Comparison of ENCODE assay signal across 9 mouse cellular contexts in genomic region chr11:94159066-94159880, GRCm38 (mm10). TPM values are rescaled to one million over a fixed set of nuclear protein-coding genes. Genes with fewer than 3 reads are reported as not detected.
DNase-seq lines count a peak whose midpoint lies in the region; ATAC-seq and TF ChIP-seq lines count a peak whose summit lies in the region.
"Had no signal": no experiment of that assay in that cellular context is flagged by ENCODE, and none has a peak within 500 bp of the region (broad histone marks: within the 10 kb centered on the region; RNA-seq: fewer than 3 reads in every experiment).

No protein-coding gene starts in this region.

- 0 out of 2 replicates have a peak overlapping the region, but pooled peaks have one; percentile 8 for H3K9ac ChIP-seq in kidney, postnatal 0 days (ENCODE audit: low read depth, low read length)

- H3K4me1 ChIP-seq in cerebellum, adult 2 months (ENCODE audit: control insufficient read depth, insufficient read depth, low read length): peaks cover 15% of the 10 kb centered on the region
- H3K4me1 ChIP-seq in kidney, postnatal 0 days (replicated peaks; ENCODE audit: insufficient read depth, low read length): peaks cover 15% of the 10 kb centered on the region

- H3K27me3 ChIP-seq in cerebellum, adult 2 months (ENCODE audit: control insufficient read depth, insufficient read depth, low read length): no peaks in the 10 kb centered on the region
- no peaks in the 10 kb centered on the region for H3K27me3 ChIP-seq in kidney, postnatal 0 days (ENCODE audit: insufficient read depth, low read length)
- no peaks in the 10 kb centered on the region for H3K27me3 ChIP-seq in myocyte (ENCODE audit: control insufficient read depth, insufficient read depth, insufficient read length)

- no peaks in the 10 kb centered on the region for H3K79me2 ChIP-seq in myocyte (ENCODE audit: control insufficient read depth, insufficient read depth)

- no peaks in the 10 kb centered on the region for H3K9me3 ChIP-seq in kidney, postnatal 0 days (replicated peaks; ENCODE audit: low read length)
- H3K9me3 ChIP-seq: megakaryocyte, embryonic 14.5 days had no signal

- H3K4me2 ChIP-seq in kidney, postnatal 0 days (ENCODE audit: low read length): no peak overlapping the region
- peak overlapping the region; percentile 95 for H3K4me2 ChIP-seq in myocyte (ENCODE audit: low read depth)

- WGBS in cerebellum, adult 2 months: 33% methylated on average over 14 of the region's 14 CpGs
- WGBS in kidney, postnatal 0 days: 61% methylated on average over 14 of the region's 14 CpGs

- no peak for TF ChIP-seq CTCF in cerebellum, adult 2 months (IDR thresholded peaks at IDR 0.05; ENCODE audit: borderline replicate concordance, insufficient read depth, low read depth, low read length)
- no peak for TF ChIP-seq CTCF in kidney, postnatal 0 days (IDR thresholded peaks at IDR 0.05; ENCODE audit: low read depth)

- DNase-seq in right cerebral cortex, postnatal 4 days: peak; percentile 43
- no peak for DNase-seq in right cerebral cortex, postnatal 14 days
- peak; percentile 65 to 73 for DNase-seq in cerebellum, adult 2 months
- DNase-seq in heart, adult 9 months (ENCODE audit: low spot score in 2 of 2): peak; percentile 46 to 49
- no peak for DNase-seq in kidney, postnatal 0 days (ENCODE audit: low spot score)
- no peak for DNase-seq in thymus, postnatal 10 days (ENCODE audit: low spot score in 2 of 2)
- no peak for DNase-seq in layer of hippocampus, adult 9-10 months (ENCODE audit: low spot score)

- no peak for TF ChIP-seq POLR2A in cerebellum, adult 2 months (IDR thresholded peaks at IDR 0.05; ENCODE audit: borderline replicate concordance, insufficient read depth, low read length)
- TF ChIP-seq POLR2A in myocyte (IDR thresholded peaks at IDR 0.05; ENCODE audit: insufficient read length, low read depth): no peak

- no peaks in the 10 kb centered on the region for H3K36me3 ChIP-seq in kidney, postnatal 0 days (ENCODE audit: insufficient read depth, low read length)
- H3K36me3 ChIP-seq in myocyte (ENCODE audit: control insufficient read depth, insufficient read depth): no peaks in the 10 kb centered on the region

- no peak overlapping the region for H3K4me3 ChIP-seq in cerebellum, adult 2 months (replicated peaks; ENCODE audit: insufficient read depth, low read depth, low read length)
- H3K4me3 ChIP-seq in kidney, postnatal 0 days (replicated peaks; ENCODE audit: low read depth, low read length): no peak overlapping the region
- no peak overlapping the region for H3K4me3 ChIP-seq in myocyte
- H3K4me3 ChIP-seq: megakaryocyte, embryonic 14.5 days had no signal

- ATAC-seq in kidney, postnatal 0 days (replicated peaks; ENCODE audit: low FRiP score, low read depth): peak; percentile 53

- H3ac ChIP-seq in myocyte (ENCODE audit: control insufficient read depth, insufficient read length): no peak overlapping the region

- H3K27ac ChIP-seq in cerebellum, adult 2 months (ENCODE audit: insufficient read depth, low read length): peak overlapping the region; percentile 50
- peak overlapping the region; percentile 78 for H3K27ac ChIP-seq in kidney, postnatal 0 days

TF ChIP-seq in myocyte, 11 proteins besides CTCF, POLR2A, EP300 and RAD21:
- TF ChIP-seq TCF12 (IDR thresholded peaks at IDR 0.05; ENCODE audit: insufficient read depth, poor library complexity, severe bottlenecking) (no peak), CEBPB (IDR thresholded peaks at IDR 0.05; ENCODE audit: insufficient read depth, poor library complexity, severe bottlenecking) (peak; percentile 48)

RNA-seq across cellular contexts. Expression of gene Tob1, which starts 52.0 kb away (rescaled TPM):
- polyA plus RNA-seq in cerebellum, adult 2 months (2012; rRNA removed): 55.9 and 56.0 TPM in 2 replicates
- 55.2 and 56.6 TPM in 2 replicates for polyA plus RNA-seq in kidney, postnatal 0 days (2015; fragmentation: Nextera tagmentation; extraction: Ambion mirVana)
- polyA plus RNA-seq in myocyte (2012; fragmentation: generic; extraction: Trizol): 32.8 TPM

Comparison
In these comparisons a context has a peak if more than half of its experiments do, and no peak if none do; other contexts are left out.
1. DNase-seq: peak in right cerebral cortex, postnatal 4 days (single experiment), cerebellum, adult 2 months (2 of 2) and heart, adult 9 months (2 of 2); none in right cerebral cortex, postnatal 14 days (single experiment), kidney, postnatal 0 days (single experiment), thymus, postnatal 10 days (0 of 2) and layer of hippocampus, adult 9-10 months (single experiment).